In genomic region chr17:34743719-34744118, GRCm38 (mm10) we compare ENCODE assay signal across 10 mouse cellular contexts. TPM values are rescaled to one million over a fixed set of nuclear protein-coding genes. Genes with fewer than 3 reads are reported as not detected.
DNase-seq lines count a peak whose midpoint lies in the region; ATAC-seq and TF ChIP-seq lines count a peak whose summit lies in the region.
"Had no signal": no experiment of that assay in that cellular context is flagged by ENCODE, and none has a peak within 500 bp of the region (broad histone marks: within the 10 kb centered on the region; RNA-seq: fewer than 3 reads in every experiment).

C4b (minus strand) TSS chr17:34743882.

- 71% methylated on average over 7 of the region's 7 CpGs for WGBS in liver, embryonic 14.5 days (ENCODE audit: insufficient replicate concordance)
- WGBS in lung, postnatal 0 days, result 66% methylated on average over 7 of the region's 7 CpGs

- H3K4me3 ChIP-seq in gastrocnemius, adult 2 months, result no peak within 1 kb of the TSS
- H3K4me3 ChIP-seq in liver, embryonic 14.5 days (ENCODE audit: insufficient read depth in 1 of 2, low read depth in 2 of 2, low read length in 2 of 2), result no peak within 1 kb of the TSS
- H3K4me3 ChIP-seq in lung, postnatal 0 days (ENCODE audit: low read depth, low read length), result no peak within 1 kb of the TSS

- no peak for TF ChIP-seq EP300 in liver, embryonic 14.5 days (IDR thresholded peaks at IDR 0.05; ENCODE audit: low read depth)
- no peak for TF ChIP-seq EP300 in lung, postnatal 0 days (IDR thresholded peaks at IDR 0.05)

- H3K27me3 ChIP-seq in liver, embryonic 14.5 days (ENCODE audit: control insufficient read depth, insufficient read depth, low read length), result no peaks in the 10 kb centered on the region
- no peaks in the 10 kb centered on the region for H3K27me3 ChIP-seq in lung, postnatal 0 days (replicated peaks; ENCODE audit: insufficient read depth, low read length)

- TF ChIP-seq CTCF in gastrocnemius, adult 2 months (IDR thresholded peaks at IDR 0.05), result no peak
- no peak for TF ChIP-seq CTCF in liver, embryonic 14.5 days (IDR thresholded peaks at IDR 0.05; ENCODE audit: low read depth)
- no peak for TF ChIP-seq CTCF in lung, postnatal 0 days (IDR thresholded peaks at IDR 0.05)

- H3K4me1 ChIP-seq in liver, embryonic 14.5 days (replicated peaks; ENCODE audit: control insufficient read depth in 2 of 2, insufficient read depth in 2 of 2, low read length in 1 of 2), result no peaks in the 10 kb centered on the region
- no peaks in the 10 kb centered on the region for H3K4me1 ChIP-seq in lung, postnatal 0 days (ENCODE audit: insufficient read depth, low read depth, low read length)

- H3K9me3 ChIP-seq in liver, embryonic 14.5 days (ENCODE audit: control insufficient read depth, low read length), result no peaks in the 10 kb centered on the region
- H3K9me3 ChIP-seq in lung, postnatal 0 days (ENCODE audit: low read length), result no peaks in the 10 kb centered on the region

- H3K36me3 ChIP-seq in liver, embryonic 14.5 days (replicated peaks; ENCODE audit: control insufficient read depth, insufficient read depth, low read depth), result no peaks in the 10 kb centered on the region
- H3K36me3 ChIP-seq in lung, postnatal 0 days (ENCODE audit: insufficient read depth, low read length), result no peaks in the 10 kb centered on the region

- peak; percentile 43 for DNase-seq in gastrocnemius, adult 2 months
- DNase-seq in gastrocnemius, postnatal 14 days, result no peak
- DNase-seq in liver, embryonic 14.5 days (ENCODE audit: low read depth in 3 of 3, low spot score in 3 of 3), result no peak
- no peak for DNase-seq in liver
- DNase-seq in heart, postnatal 25 days (ENCODE audit: low spot score), result no peak
- DNase-seq in lung, postnatal 0 days (ENCODE audit: low spot score), result peak; percentile 5

- no peak within 1 kb of the TSS for H3K9ac ChIP-seq in liver, embryonic 14.5 days (replicated peaks)
- no peak within 1 kb of the TSS for H3K9ac ChIP-seq in lung, postnatal 0 days (replicated peaks; ENCODE audit: low read depth)

- no peak within 1 kb of the TSS for H3K27ac ChIP-seq in gastrocnemius, adult 2 months
- H3K27ac ChIP-seq in liver, embryonic 14.5 days, result no peak within 1 kb of the TSS
- H3K27ac ChIP-seq in lung, postnatal 0 days (ENCODE audit: low read length), result no peak within 1 kb of the TSS

- ATAC-seq in liver, embryonic 14.5 days (ENCODE audit: insufficient read depth), result peak; percentile 35; the same call in 1 of the 2 replicates
- ATAC-seq in lung, postnatal 0 days, result 0 out of 2 replicates have a peak, but pooled peaks have one; percentile 11
- no peak for ATAC-seq in erythroid progenitor cell, adult 5-6 weeks (replicated peaks; ENCODE audit: low FRiP score, poor library complexity, severe bottlenecking)
- ATAC-seq in megakaryocyte-erythroid progenitor cell, adult 5-6 weeks (replicated peaks; ENCODE audit: low FRiP score, low TSS enrichment, poor library complexity, severe bottlenecking), result no peak

- no peak within 1 kb of the TSS for H3K4me2 ChIP-seq in liver, embryonic 14.5 days (ENCODE audit: low read depth)
- no peak within 1 kb of the TSS for H3K4me2 ChIP-seq in lung, postnatal 0 days (replicated peaks; ENCODE audit: low read depth, low read length)

- intact Hi-C loops in gastrocnemius, adult 2 months (cut with DNase I), result no loop called here
- intact Hi-C loops in gastrocnemius, postnatal 14 days (cut with DNase I; ENCODE audit: low total_unique reads), result no loop called here
- intact Hi-C loops in heart, postnatal 25 days (cut with DNase I), result no loop called here

RNA-seq across cellular contexts. Expression of gene C4b, which starts in this region (rescaled TPM):
- total RNA-seq in gastrocnemius, adult 2 months (2021), result 1 to 10 TPM; 2.4 to 3.4 TPM
- total RNA-seq in gastrocnemius, postnatal 14 days (2021), result 1 to 10 TPM in 1 of 2 experiments, under 1 TPM in 1; 0.93 to 1.8 TPM
- polyA plus RNA-seq in liver, embryonic 14.5 days (2012; rRNA removed), result 2.6 and 2.9 TPM in 2 replicates
- polyA plus RNA-seq in liver, embryonic 14.5 days (2014; fragmentation: Nextera tagmentation; extraction: Ambion mirVana), result 3.4 and 4.8 TPM in 2 replicates
- 10 to 100 TPM; 15.0 to 23.3 TPM for total RNA-seq in heart, postnatal 25 days (2021)
- 5.1 and 6.5 TPM in 2 replicates for polyA plus RNA-seq in lung, postnatal 0 days (2015; fragmentation: Nextera tagmentation; extraction: Ambion mirVana)
- total RNA-seq in erythroid progenitor cell, adult 5-6 weeks (2015; ENCODE audit: low replicate concordance), result 0.36 TPM in 1 of 2 replicates, not detected in the other
- total RNA-seq in erythroid progenitor cell, adult 5-6 weeks (2017; ENCODE audit: low replicate concordance), result under 0.01 and 2.1 TPM in 2 replicates
- total RNA-seq in megakaryocyte-erythroid progenitor cell, adult 5-6 weeks (2014; fragmentation: Nextera tagmentation), result not detected in 2 replicates
- total RNA-seq in megakaryocyte-erythroid progenitor cell, adult 5-6 weeks (2017), result not detected in 2 replicates
- polyA plus RNA-seq: C2C12; embryonic facial prominence, embryonic 11.5 days had no signal

Comparison
In these comparisons a context has a peak if more than half of its experiments do, and no peak if none do; other contexts are left out.
1. DNase-seq: peak in gastrocnemius, adult 2 months (single experiment) and lung, postnatal 0 days (single experiment); none in gastrocnemius, postnatal 14 days (single experiment), liver, embryonic 14.5 days (0 of 3), liver (single experiment) and heart, postnatal 25 days (single experiment).
2. ATAC-seq: peak in liver, embryonic 14.5 days (single experiment) and lung, postnatal 0 days (single experiment); none in erythroid progenitor cell, adult 5-6 weeks (single experiment) and megakaryocyte-erythroid progenitor cell, adult 5-6 weeks (single experiment).